Mouse (Mus musculus) lung, postnatal 0 days (tissue): ENCODE results near the gene Rpl29. TPM values are rescaled to one million over a fixed set of nuclear protein-coding genes. Genes with fewer than 3 reads are reported as not detected.

Experiments
- ATAC-seq: fragments of 200-750 bp; cut with Nextera tagmentation; 2 replicates; pipeline ENCODE4 v1.8.0; 2017; ENCODE audit warnings: moderate library complexity
- DNase-seq: peaks from one replicate; pipeline ENCODE4 v3.0.0-alpha.2; 2016; ENCODE audit warnings: low spot score
- H3K27ac ChIP-seq: fragments of 300-500 bp; sonication (generic); 2 replicates; pipeline ENCODE4 v1.5.1; 2014; ENCODE audit warnings: antibody characterized with exemption, mild to moderate bottlenecking, low read length, mixed read lengths
- H3K27me3 ChIP-seq: fragments of 300-500 bp; sonication (generic); replicated peaks from 2 replicates; pipeline ENCODE4 v1.6.1; 2014; ENCODE audit warnings: low read length, mixed read lengths; ENCODE audit not compliant: insufficient read depth
- H3K36me3 ChIP-seq: fragments of 300-500 bp; sonication (generic); 2 replicates; pipeline ENCODE4 v1.6.1; 2014; ENCODE audit warnings: low read length, mixed read lengths; ENCODE audit not compliant: insufficient read depth
- H3K4me1 ChIP-seq: fragments of 300-500 bp; sonication (generic); 2 replicates; pipeline ENCODE4 v1.6.1; 2014; ENCODE audit warnings: antibody characterized with exemption, low read depth, low read length, mixed read lengths; ENCODE audit not compliant: insufficient read depth
- H3K4me2 ChIP-seq: fragments of 300-500 bp; sonication (generic); replicated peaks from 2 replicates; pipeline ENCODE4 v1.6.1; 2014; ENCODE audit warnings: low read depth, mild to moderate bottlenecking, low read length, moderate library complexity, mixed read lengths
- H3K4me3 ChIP-seq: fragments of 300-500 bp; sonication (generic); 2 replicates; pipeline ENCODE4 v1.5.1; 2014; ENCODE audit warnings: low read depth, low read length
- H3K9ac ChIP-seq: fragments of 300-500 bp; sonication (generic); replicated peaks from 2 replicates; pipeline ENCODE4 v1.6.1; 2014; ENCODE audit warnings: low read depth, mild to moderate bottlenecking
- H3K9me3 ChIP-seq: fragments of 300-500 bp; sonication (generic); 2 replicates; pipeline ENCODE4 v1.6.1; 2016; ENCODE audit warnings: low read length, mixed read lengths
- CTCF ChIP-seq: IDR thresholded peaks from 2 replicates; pipeline ENCODE4 v1.5.1; 2016; ENCODE audit warnings: antibody characterized with exemption, mild to moderate bottlenecking
- EP300 ChIP-seq: IDR thresholded peaks from 2 replicates; pipeline ENCODE4 v1.6.1; 2016; ENCODE audit warnings: antibody characterized with exemption, mild to moderate bottlenecking, control low read depth
- WGBS: fragments of 180-500 bp; shearing (Covaris S2); extraction: QIAGEN DNeasy Blood & Tissue Kit; methylation state at CpG from one replicate; pipeline ENCODE4 v1.1.7; 2014; 5-methylcytosine and 5-hydroxymethylcytosine counted together
- polyA plus RNA-seq: library from polyadenylated mRNA; unstranded; fragments of >200 nt; fragmentation: Nextera tagmentation; extraction: Ambion mirVana; gene quantifications from 2 replicates; pipeline ENCODE4 v1.2.1, GENCODE M21; 2015

Rpl29 gene
- polyA plus RNA-seq = 656 and 737 TPM in 2 replicates

DNA sequence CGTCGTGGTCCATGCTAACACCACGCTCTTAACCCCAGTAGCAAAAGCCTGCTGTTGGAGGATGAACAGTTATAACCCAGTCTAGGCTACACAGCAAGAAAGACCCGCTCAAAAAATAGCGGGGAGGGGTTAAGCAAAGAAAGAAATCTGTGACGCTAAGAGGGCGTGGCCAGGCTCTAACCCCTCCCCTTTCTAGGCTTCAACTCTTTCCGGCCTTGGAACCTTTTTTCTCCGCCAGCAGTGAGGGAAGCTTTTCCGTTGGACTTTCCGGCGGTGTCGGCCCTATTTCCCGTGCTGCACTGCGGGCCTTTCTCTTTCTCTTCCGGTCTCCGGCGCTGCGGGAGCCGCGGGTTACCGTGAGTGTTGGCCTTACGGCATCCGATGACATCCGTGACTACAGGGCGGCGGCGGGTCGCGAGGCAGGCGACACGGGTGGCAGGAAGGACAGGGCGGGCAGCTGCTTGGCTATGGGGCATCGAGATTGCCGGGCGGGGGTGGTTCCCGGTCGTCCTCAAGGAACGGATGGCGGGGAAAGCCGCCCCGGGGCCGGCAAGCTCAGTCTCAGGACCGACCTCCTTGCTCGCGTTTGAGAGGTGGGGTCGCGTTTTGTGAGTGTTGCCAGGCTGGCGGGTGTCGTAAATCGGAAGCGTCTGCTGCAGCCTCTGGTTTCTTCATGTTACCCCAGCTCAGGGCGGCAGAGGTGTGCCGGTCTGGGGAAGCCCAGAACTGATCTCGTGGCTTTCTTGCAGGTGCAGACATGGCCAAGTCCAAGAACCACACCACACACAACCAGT is at the start of gene Rpl29:
Gene Rpl29, plus strand, starts transcription at position 234 of the 794 bp plus-strand sequence.
- H3K27me3 ChIP-seq = no peaks in the 10 kb centered on the region
- TF ChIP-seq CTCF = no peak
- TF ChIP-seq EP300 = peak; percentile 71
- under 1% methylated on average over 54 of the region's 55 CpGs for WGBS
- peaks cover 11% of the 10 kb centered on the region; the same call in 1 of the 2 replicates for H3K4me1 ChIP-seq
- no peaks in the 10 kb centered on the region for H3K9me3 ChIP-seq
- peak within 1 kb of the TSS; percentile 77 for H3K4me2 ChIP-seq
- peak within 1 kb of the TSS; percentile 99 for H3K9ac ChIP-seq
- DNase-seq (peak; percentile 98), ATAC-seq (peak; percentile 96)
- peaks cover 14% of the 10 kb centered on the region; the same call in 1 of the 2 replicates for H3K36me3 ChIP-seq
- peak within 1 kb of the TSS; percentile 83 for H3K4me3 ChIP-seq
- H3K27ac ChIP-seq = peak within 1 kb of the TSS; percentile 95

DNA sequence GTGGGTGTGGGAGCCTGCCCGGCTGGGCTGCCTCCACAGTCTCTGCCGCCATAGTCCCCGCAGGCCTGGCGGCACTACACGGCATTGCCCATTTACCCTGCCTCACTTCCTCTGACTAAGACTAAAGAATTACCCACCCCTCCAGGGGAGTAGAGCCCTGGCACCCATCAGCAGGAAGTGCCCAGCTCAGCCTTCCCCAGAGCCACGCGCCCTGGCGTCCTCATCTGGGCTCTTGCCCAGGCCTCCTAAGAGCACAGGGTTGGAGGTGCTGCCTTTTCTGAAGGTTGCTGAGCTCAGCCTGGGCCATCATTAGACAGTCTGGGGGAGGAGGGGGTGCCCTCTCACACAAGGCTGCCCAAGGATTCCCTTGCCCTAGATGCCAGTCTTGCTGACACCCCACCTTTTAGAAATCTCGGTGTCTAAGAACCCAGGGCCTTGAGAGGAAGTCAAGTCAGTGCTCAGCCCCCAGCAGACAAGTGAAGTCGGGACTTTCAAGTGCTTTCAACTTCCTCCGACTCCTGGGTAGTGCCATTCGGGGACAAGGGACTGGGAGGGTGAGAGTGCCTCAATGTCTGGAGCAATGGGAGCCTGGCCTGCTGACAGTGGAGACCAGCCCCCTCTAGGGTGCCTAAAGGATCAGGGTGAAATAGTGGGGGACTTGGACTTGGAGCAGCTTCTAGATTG is 42.9 kb upstream of the Rpl29 start:
- no peak overlapping the region for H3K4me2 ChIP-seq
- H3K4me1 ChIP-seq = peaks cover 16% of the 10 kb centered on the region; the same call in 1 of the 2 replicates
- H3K9ac ChIP-seq = no peak overlapping the region
- no peaks in the 10 kb centered on the region for H3K9me3 ChIP-seq
- ATAC-seq = peak; percentile 37
- no peak overlapping the region for H3K27ac ChIP-seq
- H3K36me3 ChIP-seq = no peaks in the 10 kb centered on the region
- peak; percentile 30 for DNase-seq
- TF ChIP-seq CTCF = peak; percentile 15; the same call in 1 of the 2 replicates
- TF ChIP-seq EP300 = no peak
- WGBS = 42% methylated on average over 12 of the region's 12 CpGs
- H3K4me3 ChIP-seq = no peak overlapping the region
- H3K27me3 ChIP-seq = no peaks in the 10 kb centered on the region

DNA sequence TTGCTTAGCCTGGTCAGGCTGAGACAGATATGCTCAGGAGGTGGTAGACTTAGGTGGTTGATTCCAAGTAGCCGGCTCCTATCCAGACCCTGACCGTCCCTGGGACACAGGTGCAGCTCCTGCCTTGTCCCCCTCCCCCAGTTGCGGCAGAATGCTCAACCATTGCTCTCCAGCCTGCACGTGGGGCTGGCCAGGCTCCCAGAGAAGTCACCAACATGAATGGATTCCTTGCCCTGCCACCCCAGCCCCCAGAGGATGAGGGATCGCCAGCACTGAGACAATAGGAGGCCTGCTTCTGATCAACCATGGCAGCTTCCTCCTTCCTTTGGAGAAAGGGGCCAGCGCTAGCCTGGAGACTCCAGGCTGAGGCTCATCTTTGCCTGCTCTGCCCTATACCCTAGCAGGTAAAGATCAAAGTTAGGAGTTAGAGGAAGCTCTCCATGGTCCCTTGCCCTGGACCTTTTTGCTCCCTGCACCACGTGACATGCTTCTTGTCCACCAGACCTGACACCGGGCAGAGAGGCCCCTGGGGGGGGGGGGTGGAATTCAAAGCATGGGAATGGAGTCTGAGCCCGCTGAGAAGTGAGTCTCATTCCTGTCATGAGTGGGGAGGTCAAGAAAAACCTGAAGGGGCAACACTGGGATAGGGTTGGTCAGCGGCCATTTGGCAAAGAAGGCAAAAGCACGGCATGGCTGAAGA is 36.3 kb upstream of the Rpl29 start:
- Histone ChIP-seq H3K4me3 (no peak overlapping the region), H3K27ac (no peak overlapping the region), H3K36me3 (no peaks in the 10 kb centered on the region), H3K27me3 (no peaks in the 10 kb centered on the region), H3K4me1 (no peaks in the 10 kb centered on the region), H3K4me2 (no peak overlapping the region), H3K9me3 (no peaks in the 10 kb centered on the region), H3K9ac (no peak overlapping the region)
- no peak for ATAC-seq
- WGBS = 66% methylated on average over 11 of the region's 11 CpGs
- TF ChIP-seq EP300 (no peak), CTCF (no peak)
- DNase-seq = no peak

DNA sequence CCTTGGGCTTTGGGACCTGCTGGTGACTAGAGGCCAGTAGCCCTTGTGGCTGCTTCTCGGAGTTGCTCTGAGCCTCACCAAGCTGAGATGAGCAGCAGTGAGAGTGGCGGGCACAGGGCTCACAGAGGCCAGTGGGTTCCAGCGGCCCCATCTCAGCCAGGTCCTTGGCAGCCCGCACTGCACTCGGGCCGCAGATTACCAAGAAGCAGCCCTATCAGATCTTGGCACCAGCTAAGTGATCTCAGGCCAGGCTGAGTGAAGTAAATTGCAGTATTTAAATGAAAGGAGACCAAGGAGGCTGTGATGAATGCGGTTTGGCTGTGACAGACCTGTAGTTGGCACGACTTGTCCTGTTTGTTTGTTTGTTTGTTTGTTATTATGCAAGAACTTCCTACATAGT is 35.7 kb upstream of the Rpl29 start:
- H3K4me1 ChIP-seq = no peaks in the 10 kb centered on the region
- WGBS = 72% methylated on average over 8 of the region's 8 CpGs
- DNase-seq (no peak), ATAC-seq (no peak)
- no peak overlapping the region for H3K4me3 ChIP-seq
- H3K36me3 ChIP-seq = no peaks in the 10 kb centered on the region
- H3K27ac ChIP-seq = no peak overlapping the region
- H3K9me3 ChIP-seq = no peaks in the 10 kb centered on the region
- H3K9ac ChIP-seq = no peak overlapping the region
- no peak overlapping the region for H3K4me2 ChIP-seq
- H3K27me3 ChIP-seq = no peaks in the 10 kb centered on the region
- TF ChIP-seq CTCF (no peak), EP300 (no peak)

DNA sequence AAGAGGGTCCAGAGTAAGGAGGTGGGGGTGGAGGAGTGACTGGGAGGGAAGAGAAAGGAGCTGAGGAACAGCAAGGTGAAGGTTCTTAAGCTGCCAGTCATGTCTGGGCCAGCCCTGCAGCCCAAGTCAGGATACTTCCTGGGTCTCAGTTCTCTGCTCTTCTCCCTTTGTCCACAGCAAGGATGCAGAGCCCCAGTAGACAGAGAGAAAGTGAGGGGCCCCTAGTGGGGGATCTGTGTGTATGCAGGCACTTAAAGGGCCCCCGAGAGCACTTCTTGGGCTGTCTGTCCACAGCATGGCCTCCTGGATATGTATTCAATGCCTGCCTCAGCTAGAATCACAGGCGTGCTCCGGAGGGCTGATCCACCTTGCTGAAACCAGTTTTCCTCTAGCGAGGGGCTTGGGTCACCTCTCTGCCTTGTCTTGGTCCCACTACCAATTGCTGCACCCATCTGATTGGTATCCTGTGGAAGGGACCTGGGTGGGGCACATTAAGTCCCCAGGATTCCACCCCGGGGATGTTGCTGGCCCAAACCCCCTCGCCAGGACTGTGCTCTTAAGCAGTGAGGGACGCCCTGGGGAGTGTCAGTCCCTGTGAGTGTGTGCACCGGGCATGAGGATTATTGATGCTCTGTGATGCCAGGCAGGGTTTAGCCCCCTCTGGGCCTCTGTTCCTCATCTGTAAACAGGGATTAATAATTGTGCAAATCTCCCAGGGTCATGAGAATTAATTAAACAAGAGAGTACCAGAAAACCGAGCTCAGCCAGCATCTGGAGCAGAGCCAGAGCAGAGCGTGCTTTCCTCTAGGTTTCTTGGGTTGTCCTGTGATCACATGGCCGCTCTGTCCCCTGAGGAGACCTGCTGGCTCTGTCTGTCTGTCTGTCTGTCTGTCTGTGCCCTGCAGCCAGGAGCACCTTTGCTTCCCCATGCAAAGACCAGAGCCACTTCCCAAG is 34.3 kb upstream of the Rpl29 start:
- peak; percentile 82 for DNase-seq
- no peaks in the 10 kb centered on the region for H3K27me3 ChIP-seq
- no peaks in the 10 kb centered on the region for H3K9me3 ChIP-seq
- no peaks in the 10 kb centered on the region for H3K36me3 ChIP-seq
- peak; percentile 76 for ATAC-seq
- no peak overlapping the region for H3K27ac ChIP-seq
- H3K9ac ChIP-seq = no peak overlapping the region
- peak; percentile 68 for TF ChIP-seq CTCF
- no peak for TF ChIP-seq EP300
- WGBS = 54% methylated on average over 11 of the region's 11 CpGs
- no peak overlapping the region for H3K4me3 ChIP-seq
- no peak overlapping the region for H3K4me2 ChIP-seq
- no peaks in the 10 kb centered on the region for H3K4me1 ChIP-seq
